Comparison of ENCODE assay signal across 22 mouse cellular contexts in genomic region chr8:104597656-104598055, GRCm38 (mm10). TPM values are rescaled to one million over a fixed set of nuclear protein-coding genes. Genes with fewer than 3 reads are reported as not detected.
A peak's percentile ranks its signal among the peaks of the same experiment; 100 is the strongest.
DNase-seq lines count a peak whose midpoint lies in the region; ATAC-seq and TF ChIP-seq lines count a peak whose summit lies in the region.
"Had no signal": no experiment of that assay in that cellular context is flagged by ENCODE, and none has a peak within 500 bp of the region (broad histone marks: within the 10 kb centered on the region; RNA-seq: fewer than 3 reads in every experiment).

No protein-coding gene starts in this region.

- ATAC-seq in midbrain, embryonic 11.5 days (ENCODE audit: low FRiP score), result no peak
- no peak for ATAC-seq in midbrain, postnatal 0 days (ENCODE audit: low FRiP score)
- ATAC-seq: forebrain, embryonic 15.5 days; liver, embryonic 12.5 days had no signal

- H3K4me3 ChIP-seq in midbrain, embryonic 11.5 days (ENCODE audit: low read depth, low read length), result no peak overlapping the region
- no peak overlapping the region for H3K4me3 ChIP-seq in midbrain, postnatal 0 days (ENCODE audit: low read depth, low read length)
- H3K4me3 ChIP-seq: embryonic facial prominence, embryonic 15.5 days; forebrain, embryonic 15.5 days; hindbrain, embryonic 15.5 days; layer of hippocampus, adult 2 months; liver, embryonic 12.5 days; neural tube, embryonic 12.5 days had no signal

- no peak overlapping the region for H3K27ac ChIP-seq in midbrain, embryonic 11.5 days (ENCODE audit: low read depth, low read length)
- no peak overlapping the region for H3K27ac ChIP-seq in midbrain, postnatal 0 days (ENCODE audit: low read depth, low read length)
- H3K27ac ChIP-seq: embryonic facial prominence, embryonic 15.5 days; forebrain, embryonic 15.5 days; hindbrain, embryonic 15.5 days; layer of hippocampus, adult 2 months; liver, embryonic 12.5 days; macrophage; neural tube, embryonic 12.5 days had no signal

- WGBS in midbrain, embryonic 11.5 days, result 92% methylated on average over 6 of the region's 6 CpGs
- WGBS in midbrain, postnatal 0 days, result 79% methylated on average over 6 of the region's 6 CpGs

- peak; percentile 55 to 83 for DNase-seq in adrenal gland, adult (ENCODE audit: inconsistent age in 2 of 2, low spot score in 1 of 2)
- DNase-seq in adrenal gland, adult 18-20 months (ENCODE audit: low spot score in 2 of 2), result no peak
- peak; percentile 78 for DNase-seq in heart, adult 11 months
- no peak for DNase-seq in heart, postnatal 36 days
- peak; percentile 69 for DNase-seq in midbrain, embryonic 11.5 days (ENCODE audit: low spot score, missing footprints)
- DNase-seq in midbrain, postnatal 0 days (ENCODE audit: low spot score), result no peak
- DNase-seq in kidney, postnatal 36 days, result peak; percentile 69 to 72
- DNase-seq in layer of hippocampus, adult 8-10 months (ENCODE audit: low spot score in 2 of 2), result no peak
- DNase-seq: heart, adult 18-20 months; midbrain, embryonic 14.5 days; thymus, postnatal 36 days had no signal

- no peaks in the 10 kb centered on the region for H3K27me3 ChIP-seq in midbrain, embryonic 11.5 days (ENCODE audit: control insufficient read depth, insufficient read depth, low read length)
- H3K27me3 ChIP-seq in midbrain, postnatal 0 days (ENCODE audit: insufficient read depth, low read length), result peaks cover 3% of the 10 kb centered on the region; the same call in 1 of the 2 replicates
- H3K27me3 ChIP-seq: CH12.LX; embryonic facial prominence, embryonic 15.5 days had no signal

- H3K4me1 ChIP-seq in midbrain, embryonic 11.5 days (ENCODE audit: control insufficient read depth, insufficient read depth, low read length), result no peaks in the 10 kb centered on the region
- no peaks in the 10 kb centered on the region; the same call in 1 of the 2 replicates for H3K4me1 ChIP-seq in midbrain, postnatal 0 days (ENCODE audit: insufficient read depth, low read length)

- H3K9me3 ChIP-seq in midbrain, embryonic 11.5 days (ENCODE audit: control insufficient read depth, low read length), result no peaks in the 10 kb centered on the region
- no peaks in the 10 kb centered on the region for H3K9me3 ChIP-seq in midbrain, postnatal 0 days (ENCODE audit: low read length)
- H3K9me3 ChIP-seq: embryonic facial prominence, embryonic 15.5 days; forebrain, embryonic 15.5 days; hindbrain, embryonic 15.5 days; liver, embryonic 12.5 days; neural tube, embryonic 12.5 days had no signal

- no peak for TF ChIP-seq CTCF in midbrain, postnatal 0 days (IDR thresholded peaks at IDR 0.05)

- H3K4me2 ChIP-seq in midbrain, embryonic 11.5 days, result no peak overlapping the region
- no peak overlapping the region for H3K4me2 ChIP-seq in midbrain, postnatal 0 days (ENCODE audit: low read depth, low read length, poor library complexity, severe bottlenecking)
- H3K4me2 ChIP-seq: embryonic facial prominence, embryonic 15.5 days; forebrain, embryonic 15.5 days; hindbrain, embryonic 15.5 days; liver, embryonic 12.5 days; neural tube, embryonic 12.5 days had no signal

- H3K36me3 ChIP-seq in midbrain, embryonic 11.5 days (ENCODE audit: control insufficient read depth, insufficient read depth, low read length), result peaks cover 12% of the 10 kb centered on the region
- H3K36me3 ChIP-seq in midbrain, postnatal 0 days (ENCODE audit: insufficient read depth, low read length), result peaks cover 14% of the 10 kb centered on the region

- H3K9ac ChIP-seq in midbrain, embryonic 11.5 days (ENCODE audit: low read length), result no peak overlapping the region
- H3K9ac ChIP-seq in midbrain, postnatal 0 days (replicated peaks; ENCODE audit: low read length, poor library complexity, severe bottlenecking), result no peak overlapping the region
- H3K9ac ChIP-seq: embryonic facial prominence, embryonic 15.5 days; forebrain, embryonic 15.5 days; hindbrain, embryonic 15.5 days; liver, embryonic 12.5 days; neural tube, embryonic 12.5 days had no signal

- intact Hi-C loops in heart, postnatal 36 days (cut with DNase I), result no loop called here

RNA-seq across cellular contexts. Expression of gene Pdp2, which starts 6.4 kb away (rescaled TPM):
- 10 to 100 TPM; 34.8 to 34.9 TPM for total RNA-seq in adrenal gland, adult 18-20 months (2021)
- 10 to 100 TPM; 28.1 to 29.8 TPM for total RNA-seq in heart, postnatal 36 days (2021)
- polyA plus RNA-seq in midbrain, embryonic 11.5 days (2014; fragmentation: Nextera tagmentation; extraction: Ambion mirVana), result 17.2 and 17.3 TPM in 2 replicates
- 12.1 and 16.0 TPM in 2 replicates for total RNA-seq in midbrain, postnatal 0 days (2014; rRNA removed)
- 16.9 and 18.0 TPM in 2 replicates for polyA plus RNA-seq in midbrain, postnatal 0 days (2015; fragmentation: Nextera tagmentation; extraction: Ambion mirVana)
- 10 to 100 TPM in 1 of 4 experiments, 1 to 10 TPM in 3; 8.0 to 10.2 (median 9.0) TPM for total RNA-seq in layer of hippocampus, adult 8-10 months (2022)

RNA-seq across cellular contexts. Expression of gene Cdh16, which starts 26.5 kb away (rescaled TPM):
- total RNA-seq in adrenal gland, adult 18-20 months (2021), result under 1 TPM in 1 of 2 experiments, not detected in 1; 0.86 TPM
- 1 to 10 TPM; 3.1 TPM for total RNA-seq in heart, postnatal 36 days (2021)
- not detected in 2 replicates for polyA plus RNA-seq in midbrain, embryonic 11.5 days (2014; fragmentation: Nextera tagmentation; extraction: Ambion mirVana)
- total RNA-seq in midbrain, postnatal 0 days (2014; rRNA removed), result not detected in 2 replicates
- polyA plus RNA-seq in midbrain, postnatal 0 days (2015; fragmentation: Nextera tagmentation; extraction: Ambion mirVana), result not detected in 2 replicates
- total RNA-seq in layer of hippocampus, adult 8-10 months (2022), result not detected
- total RNA-seq: CH12.LX; layer of hippocampus, adult 2 months; left cerebral cortex, postnatal 14 days had no signal
- polyA plus RNA-seq: cortical plate, adult 2 months; forebrain, embryonic 15.5 days; hindbrain, embryonic 15.5 days; macrophage; midbrain, embryonic 14.5 days; neural tube, embryonic 12.5 days; small intestine, adult 2 months had no signal

RNA-seq across cellular contexts. Expression of gene Rrad, which starts 33.5 kb away (rescaled TPM):
- 1 to 10 TPM; 2.7 to 9.4 TPM for total RNA-seq in adrenal gland, adult 18-20 months (2021)
- 100 to 1,000 TPM; 355 to 387 TPM for total RNA-seq in heart, postnatal 36 days (2021)
- polyA plus RNA-seq in midbrain, embryonic 11.5 days (2014; fragmentation: Nextera tagmentation; extraction: Ambion mirVana), result 2.2 and 3.1 TPM in 2 replicates
- total RNA-seq in midbrain, postnatal 0 days (2014; rRNA removed), result 3.0 and 3.5 TPM in 2 replicates
- 3.3 and 3.4 TPM in 2 replicates for polyA plus RNA-seq in midbrain, postnatal 0 days (2015; fragmentation: Nextera tagmentation; extraction: Ambion mirVana)
- 1 to 10 TPM; 1.5 to 3.2 (median 1.9) TPM for total RNA-seq in layer of hippocampus, adult 8-10 months (2022)

RNA-seq across cellular contexts. Expression of gene Ciao2b, which starts 44.1 kb away (rescaled TPM):
- 10 to 100 TPM; 40.7 to 50.0 TPM for total RNA-seq in adrenal gland, adult 18-20 months (2021)
- 10 to 100 TPM; 61.2 to 67.6 TPM for total RNA-seq in heart, postnatal 36 days (2021)
- polyA plus RNA-seq in midbrain, embryonic 11.5 days (2014; fragmentation: Nextera tagmentation; extraction: Ambion mirVana), result 95.2 and 95.7 TPM in 2 replicates
- 60.6 and 84.0 TPM in 2 replicates for total RNA-seq in midbrain, postnatal 0 days (2014; rRNA removed)
- 108 and 113 TPM in 2 replicates for polyA plus RNA-seq in midbrain, postnatal 0 days (2015; fragmentation: Nextera tagmentation; extraction: Ambion mirVana)
- total RNA-seq in layer of hippocampus, adult 8-10 months (2022), result 10 to 100 TPM; 25.0 to 32.7 (median 30.3) TPM

Comparison
In these comparisons a context has a peak if more than half of its experiments do, and no peak if none do; other contexts are left out.
1. DNase-seq: peak in adrenal gland, adult (2 of 2), heart, adult 11 months (single experiment), midbrain, embryonic 11.5 days (single experiment) and kidney, postnatal 36 days (2 of 2); none in adrenal gland, adult 18-20 months (0 of 2), heart, postnatal 36 days (0 of 2), midbrain, postnatal 0 days (single experiment) and layer of hippocampus, adult 8-10 months (0 of 2).
2. RNA of gene Rrad, which starts 33.5 kb away (total RNA-seq): 355 to 387 TPM in heart, postnatal 36 days; 2.7 to 9.4 TPM in adrenal gland, adult 18-20 months, 3.0 to 3.5 TPM in midbrain, postnatal 0 days and 1.5 to 3.2 TPM in layer of hippocampus, adult 8-10 months; every median in the first group is over 10 times any median in the second.